Mouse (Mus musculus) embryonic facial prominence, embryonic 14.5 days (tissue): ENCODE measurements at regions not wholly inside any gene's neighbourhood (a gene's known extent, or its start where the extent isn't known, plus 50 kb on each side); places are given as distances from the start of the nearest gene placed in this dataset.
"Not testable (repeated sequence)": the region's sequence is repeated elsewhere in the genome, so short reads cannot be mapped to it uniquely, and the experiment has no call there.

Source experiments
- ATAC-seq: fragments of 200-750 bp; cut with Nextera tagmentation; 2 replicates; pipeline ENCODE4 v1.8.0; 2017; ENCODE audit warnings: low read depth, moderate number of reproducible peaks, moderate TSS enrichment
- DNase-seq: peaks from one replicate; pipeline ENCODE4 v3.0.0-alpha.2; 2015; ENCODE audit warnings: low spot score
- H3K27ac ChIP-seq: fragments of 300-500 bp; sonication (generic); replicated peaks from 2 replicates; pipeline ENCODE4 v1.5.1; 2014; ENCODE audit warnings: low read depth, mild to moderate bottlenecking, low read length, moderate library complexity
- H3K27me3 ChIP-seq: fragments of 300-500 bp; sonication (generic); replicated peaks from 2 replicates; pipeline ENCODE4 v1.6.1; 2014; ENCODE audit warnings: low read length; ENCODE audit not compliant: control insufficient read depth, insufficient read depth
- H3K36me3 ChIP-seq: fragments of 300-500 bp; sonication (generic); 2 replicates; pipeline ENCODE4 v1.6.1; 2014; ENCODE audit warnings: low read length, mixed read lengths; ENCODE audit not compliant: control insufficient read depth, insufficient read depth
- H3K4me1 ChIP-seq: fragments of 300-500 bp; sonication (generic); 2 replicates; pipeline ENCODE4 v1.6.1; 2014; ENCODE audit warnings: antibody characterized with exemption, low read length; ENCODE audit not compliant: control insufficient read depth, insufficient read depth
- H3K4me2 ChIP-seq: fragments of 300-500 bp; sonication (generic); 2 replicates; pipeline ENCODE4 v1.6.1; 2014; ENCODE audit warnings: low read depth, mild to moderate bottlenecking, low read length, moderate library complexity, mixed read lengths
- H3K4me3 ChIP-seq: fragments of 300-500 bp; sonication (generic); 2 replicates; pipeline ENCODE4 v1.5.1; 2014; ENCODE audit warnings: low read depth, mild to moderate bottlenecking, low read length
- H3K9ac ChIP-seq: fragments of 300-500 bp; sonication (generic); 2 replicates; pipeline ENCODE4 v1.6.1; 2014; ENCODE audit warnings: low read depth, mild to moderate bottlenecking, low read length, moderate library complexity, mixed read lengths
- H3K9me3 ChIP-seq: fragments of 300-500 bp; sonication (generic); 2 replicates; pipeline ENCODE4 v1.6.1; 2016; ENCODE audit warnings: low read length; ENCODE audit not compliant: control insufficient read depth
- WGBS: fragments of 180-500 bp; shearing (Covaris S2); extraction: QIAGEN DNeasy Blood & Tissue Kit; methylation state at CpG from one replicate; pipeline ENCODE4 v1.1.7; 2014; 5-methylcytosine and 5-hydroxymethylcytosine counted together

- H3K27ac ChIP-seq, result no peak overlapping the region
- H3K27me3 ChIP-seq, result no peaks in the 10 kb centered on the region
- H3K4me2 ChIP-seq, result peak overlapping the region; percentile 21; the same call in 1 of the 2 replicates
- H3K36me3 ChIP-seq, result no peaks in the 10 kb centered on the region
- 65% methylated on average over 6 of the region's 6 CpGs for WGBS
- no peak overlapping the region for H3K4me3 ChIP-seq
- H3K9me3 ChIP-seq, result no peaks in the 10 kb centered on the region
- DNase-seq, result no peak
- ATAC-seq, result no peak
- H3K4me1 ChIP-seq, result 0 out of 2 replicates have a peak, but pooled peaks cover 4% of the 10 kb centered on the region
- H3K9ac ChIP-seq, result no peak overlapping the region
Measured at GRCm38 (mm10) chr8:35157711-35158110, 607.9 kb upstream of the Gm19410 start.

- 30% methylated on average over 12 of the region's 12 CpGs for WGBS
Measured at GRCm38 (mm10) chr8:35159329-35159728, 606.3 kb upstream of the Gm19410 start.

GRCm38 (mm10) chr8:35160230-35160629 is 605.4 kb upstream of the Gm19410 start:
- Histone ChIP-seq H3K4me1 (0 out of 2 replicates have a peak, but pooled peaks cover 4% of the 10 kb centered on the region), H3K4me2 (no peak overlapping the region), H3K4me3 (no peak overlapping the region), H3K36me3 (no peaks in the 10 kb centered on the region), H3K27me3 (no peaks in the 10 kb centered on the region), H3K27ac (no peak overlapping the region), H3K9ac (no peak overlapping the region), H3K9me3 (no peaks in the 10 kb centered on the region)
- whole genome bisulfite sequencing, result 86% methylated on average over 12 of the region's 12 CpGs
- no peak for ATAC-seq
- no peak for DNase-seq

More at GRCm38 (mm10) chr8:35159329-35159728, 606.3 kb upstream of the Gm19410 start:
- Histone ChIP-seq H3K4me3 (no peak overlapping the region), H3K9ac (no peak overlapping the region), H3K4me2 (peak overlapping the region; percentile 23; the same call in 1 of the 2 replicates), H3K27ac (no peak overlapping the region), H3K36me3 (no peaks in the 10 kb centered on the region), H3K4me1 (0 out of 2 replicates have a peak, but pooled peaks cover 4% of the 10 kb centered on the region), H3K9me3 (no peaks in the 10 kb centered on the region), H3K27me3 (no peaks in the 10 kb centered on the region)
- ATAC-seq (peak; percentile 57), DNase-seq (peak; percentile 77)

GRCm38 (mm10) chr8:35162166-35162565 is 603.4 kb upstream of the Gm19410 start:
- not testable (repeated sequence) for H3K4me1 ChIP-seq, H3K9me3 ChIP-seq

GRCm38 (mm10) chr8:35166611-35167010 is 599.0 kb upstream of the Gm19410 start:
- H3K9ac ChIP-seq, result no peak overlapping the region
- H3K9me3 ChIP-seq, result no peaks in the 10 kb centered on the region
- ATAC-seq (no peak), DNase-seq (no peak)
- H3K27me3 ChIP-seq, result no peaks in the 10 kb centered on the region
- no peaks in the 10 kb centered on the region for H3K36me3 ChIP-seq
- no peak overlapping the region for H3K4me2 ChIP-seq
- H3K4me3 ChIP-seq, result no peak overlapping the region
- WGBS, result 80% methylated on average over 6 of the region's 6 CpGs
- no peaks in the 10 kb centered on the region for H3K4me1 ChIP-seq
- H3K27ac ChIP-seq, result no peak overlapping the region

More at GRCm38 (mm10) chr8:35162166-35162565, 603.4 kb upstream of the Gm19410 start:
- H3K27ac ChIP-seq, ATAC-seq, DNase-seq, H3K4me2 ChIP-seq, H3K9ac ChIP-seq, H3K27me3 ChIP-seq, H3K4me3 ChIP-seq, H3K36me3 ChIP-seq: not testable (repeated sequence)
- WGBS, result 89% methylated on average over 4 of the region's 4 CpGs

GRCm38 (mm10) chr8:35171536-35172310 is 593.9 kb upstream of the Gm19410 start:
- H3K4me2 ChIP-seq, result no peak overlapping the region
- no peaks in the 10 kb centered on the region for H3K4me1 ChIP-seq
- no peak overlapping the region for H3K27ac ChIP-seq
- ATAC-seq, result no peak
- H3K9ac ChIP-seq, result no peak overlapping the region
- H3K36me3 ChIP-seq, result no peaks in the 10 kb centered on the region
- 79% methylated on average over 13 of the region's 13 CpGs for WGBS
- no peak for DNase-seq
- no peaks in the 10 kb centered on the region for H3K9me3 ChIP-seq
- no peak overlapping the region for H3K4me3 ChIP-seq
- H3K27me3 ChIP-seq, result no peaks in the 10 kb centered on the region

- no peak overlapping the region for H3K4me2 ChIP-seq
- H3K27me3 ChIP-seq, result no peaks in the 10 kb centered on the region
- H3K9ac ChIP-seq, result no peak overlapping the region
- no peak overlapping the region for H3K4me3 ChIP-seq
- 75% methylated on average over 5 of the region's 5 CpGs for WGBS
- no peaks in the 10 kb centered on the region for H3K4me1 ChIP-seq
- DNase-seq (no peak), ATAC-seq (no peak)
- no peaks in the 10 kb centered on the region for H3K9me3 ChIP-seq
- H3K36me3 ChIP-seq, result no peaks in the 10 kb centered on the region
- no peak overlapping the region for H3K27ac ChIP-seq
Measured at GRCm38 (mm10) chr8:35177314-35177713, 588.3 kb upstream of the Gm19410 start.

GRCm38 (mm10) chr8:35180075-35180474 is 585.5 kb upstream of the Gm19410 start:
- ATAC-seq (no peak), DNase-seq (no peak)
- 0 out of 2 replicates have a peak, but pooled peaks cover 4% of the 10 kb centered on the region for H3K9me3 ChIP-seq
- WGBS, result 64% methylated on average over 3 of the region's 3 CpGs
- no peaks in the 10 kb centered on the region for H3K36me3 ChIP-seq
- H3K4me2 ChIP-seq, result no peak overlapping the region
- H3K27ac ChIP-seq, result no peak overlapping the region
- H3K4me1 ChIP-seq, result no peaks in the 10 kb centered on the region
- H3K27me3 ChIP-seq, result no peaks in the 10 kb centered on the region
- no peak overlapping the region for H3K9ac ChIP-seq
- no peak overlapping the region for H3K4me3 ChIP-seq

- Histone ChIP-seq H3K4me2 (no peak overlapping the region), H3K9me3 (0 out of 2 replicates have a peak, but pooled peaks cover 4% of the 10 kb centered on the region), H3K4me3 (no peak overlapping the region), H3K9ac (no peak overlapping the region), H3K4me1 (0 out of 2 replicates have a peak, but pooled peaks cover 4% of the 10 kb centered on the region), H3K27ac (no peak overlapping the region), H3K27me3 (no peaks in the 10 kb centered on the region), H3K36me3 (no peaks in the 10 kb centered on the region)
- no peak for DNase-seq
- WGBS, result 66% methylated on average over 4 of the region's 4 CpGs
- no peak for ATAC-seq
Measured at GRCm38 (mm10) chr8:35182141-35182540, 583.4 kb upstream of the Gm19410 start.
